Mouse (Mus musculus): Measurements from ENCODE around the gene Stk4.

GRCm38 (mm10) chr2:164114051-164114450 lies 43.9 kb downstream of the Stk4 start:
- no peak for TF ChIP-seq CHD2 (IDR thresholded peaks at IDR 0.05; ENCODE audit: low read depth, low read length)
- TF ChIP-seq HCFC1 (IDR thresholded peaks at IDR 0.05; ENCODE audit: borderline replicate concordance, insufficient read depth, low read length) = no peak
- no peak for TF ChIP-seq MAFK (IDR thresholded peaks at IDR 0.05; ENCODE audit: insufficient read depth, low read depth, low read length)
- no peak for TF ChIP-seq ZNF384 (IDR thresholded peaks at IDR 0.05; ENCODE audit: low read depth, low read length)
- no peak for TF ChIP-seq ZC3H11A (IDR thresholded peaks at IDR 0.05; ENCODE audit: borderline replicate concordance, low read depth, low read length)

All from ES-E14 (cell line).